Mouse (Mus musculus) spleen, adult 2 months (tissue): ENCODE data around the gene Prkrip1.

Experiments used
- CTCF ChIP-seq: fragments of 200-500 bp; IDR thresholded peaks from 2 replicates; pipeline ENCODE4 v1.5.1; 2011; ENCODE audit warnings: mild to moderate bottlenecking, inconsistent platforms; ENCODE audit not compliant: insufficient read depth, insufficient read length, insufficient replicate concordance; ENCODE audit errors: extremely low read depth
- POLR2A ChIP-seq: fragments of 200-500 bp; IDR thresholded peaks from 2 replicates; pipeline ENCODE4 v1.6.1; 2011; ENCODE audit warnings: low read depth, low read length, inconsistent platforms

- TF ChIP-seq CTCF (no peak), POLR2A (no peak)
Measured at GRCm38 (mm10) chr5:136243851-136244761, 45.3 kb upstream of the Prkrip1 start.
